Mouse (Mus musculus): ENCODE measurements around the gene Mfsd5.
A peak's percentile ranks its signal among the peaks of the same experiment; 100 is the strongest.

Gene Mfsd5

DNA sequence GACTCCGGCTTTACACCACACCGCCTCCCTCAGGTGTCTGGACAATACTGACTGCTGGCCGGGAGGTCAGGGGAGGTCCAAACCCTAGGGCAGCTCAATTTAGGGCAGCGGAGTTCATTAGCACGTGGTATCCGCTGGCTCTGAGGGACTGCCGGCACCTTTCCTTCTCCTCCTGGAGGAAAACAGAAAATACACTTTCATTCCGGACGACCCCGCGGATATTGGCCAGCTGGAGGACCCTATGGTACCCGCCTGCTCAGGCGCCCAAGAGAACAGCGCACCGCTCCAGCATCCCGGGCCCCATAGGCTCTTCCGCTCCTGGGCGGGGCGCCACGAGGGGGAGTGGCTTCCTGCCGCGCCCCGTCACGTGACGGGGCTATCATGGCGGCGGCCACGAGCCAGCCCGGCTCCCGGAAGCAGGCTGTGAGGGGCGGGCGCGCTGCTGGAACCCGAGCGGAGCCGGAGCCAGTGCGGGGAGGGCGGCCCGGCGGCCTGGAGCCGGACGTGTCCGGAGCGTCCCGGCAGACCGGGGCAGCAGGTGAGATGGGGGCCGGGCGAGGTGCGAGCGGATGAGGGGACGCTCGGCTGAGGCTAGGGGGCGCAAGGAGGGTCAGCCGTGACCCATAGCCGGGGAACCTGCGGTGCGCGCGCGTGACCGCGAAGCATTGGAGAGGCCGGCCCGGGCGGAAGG, at the start of gene Mfsd5:
TSS of gene Mfsd5 (plus strand) at position 363 of the 691 bp plus-strand sequence.
- DNase-seq (ENCODE audit: low spot score in 2 of 2) = peak; percentile 73 to 79

DNA sequence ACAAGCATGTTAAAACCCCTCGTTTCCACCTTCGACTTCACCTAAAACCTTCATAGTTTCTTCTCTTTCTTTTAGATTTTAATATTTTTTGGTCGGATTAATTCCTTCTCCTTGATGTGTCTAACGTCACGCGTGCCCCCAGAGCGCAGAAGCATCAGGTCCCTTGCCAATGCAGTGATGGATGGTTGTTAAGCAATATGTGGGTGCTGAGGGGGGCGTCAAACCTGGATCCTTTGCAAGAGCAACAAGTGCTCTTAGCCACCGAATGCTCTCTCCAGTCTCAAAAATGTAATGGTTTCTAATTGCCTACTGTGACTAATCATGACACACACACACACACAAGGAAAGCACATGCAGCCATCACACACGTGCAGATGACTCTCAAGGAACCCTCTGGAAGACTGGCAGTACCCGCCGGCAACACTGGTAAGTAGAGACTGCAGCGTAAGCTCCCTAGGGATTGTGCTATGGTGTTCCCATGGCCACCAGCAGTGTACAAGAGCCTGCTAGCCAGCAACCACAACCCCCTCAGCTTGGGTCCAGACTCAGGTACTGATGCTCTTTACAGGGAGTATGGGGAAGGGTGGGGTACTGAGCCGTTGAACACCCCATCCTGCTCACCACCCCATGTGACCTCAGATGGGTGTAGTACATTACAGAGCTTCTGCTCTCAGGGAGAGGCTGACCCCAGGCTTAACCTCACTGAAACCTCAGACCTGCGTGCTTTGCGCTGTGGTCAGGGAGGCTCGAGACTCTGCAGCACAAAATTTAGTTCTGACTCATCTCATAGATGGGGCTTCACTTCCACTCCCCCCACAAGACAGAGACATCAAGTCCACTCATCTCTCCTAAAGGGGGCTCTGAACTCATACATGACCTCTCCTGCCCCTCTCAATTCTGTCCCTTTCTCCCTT, 48.6 kb upstream of the Mfsd5 start:
- peak; percentile 71 to 85 for DNase-seq (ENCODE audit: low spot score in 2 of 2)

DNA sequence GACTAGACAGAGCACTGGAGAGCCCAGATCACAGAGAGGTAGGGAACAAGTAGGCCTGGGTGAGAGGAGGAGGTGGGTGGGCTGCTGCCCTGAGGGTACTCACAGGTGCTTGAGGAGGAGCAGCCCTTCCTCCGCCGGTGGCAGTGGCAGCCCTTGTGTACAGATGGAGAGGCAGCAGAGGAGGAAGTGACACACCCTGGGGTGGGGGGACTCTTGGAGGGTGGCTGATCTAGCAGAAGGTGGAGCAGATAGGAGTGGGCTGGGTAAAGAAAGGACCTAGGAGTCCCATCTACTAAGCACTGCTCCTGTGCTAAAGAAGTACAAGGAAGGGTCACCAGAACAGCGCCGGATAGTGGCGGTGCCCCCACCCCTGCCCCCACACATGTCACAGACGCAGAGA, 47.5 kb upstream of the Mfsd5 start, which contains the start of gene Itgb7:
TSS of gene Itgb7 (minus strand) at position 197 of the 400 bp plus-strand sequence.
- peak; percentile 46 to 56 for DNase-seq (ENCODE audit: low spot score in 2 of 2)

- no peak for DNase-seq (ENCODE audit: low spot score in 2 of 2)
Observed at GRCm38 (mm10) chr15:102232764-102233163, 46.5 kb upstream of the Mfsd5 start.

- DNase-seq (ENCODE audit: low spot score in 2 of 2) = peak in 1 of 2 experiments; percentile 53
Observed at GRCm38 (mm10) chr15:102233896-102234295, 45.4 kb upstream of the Mfsd5 start.

DNA sequence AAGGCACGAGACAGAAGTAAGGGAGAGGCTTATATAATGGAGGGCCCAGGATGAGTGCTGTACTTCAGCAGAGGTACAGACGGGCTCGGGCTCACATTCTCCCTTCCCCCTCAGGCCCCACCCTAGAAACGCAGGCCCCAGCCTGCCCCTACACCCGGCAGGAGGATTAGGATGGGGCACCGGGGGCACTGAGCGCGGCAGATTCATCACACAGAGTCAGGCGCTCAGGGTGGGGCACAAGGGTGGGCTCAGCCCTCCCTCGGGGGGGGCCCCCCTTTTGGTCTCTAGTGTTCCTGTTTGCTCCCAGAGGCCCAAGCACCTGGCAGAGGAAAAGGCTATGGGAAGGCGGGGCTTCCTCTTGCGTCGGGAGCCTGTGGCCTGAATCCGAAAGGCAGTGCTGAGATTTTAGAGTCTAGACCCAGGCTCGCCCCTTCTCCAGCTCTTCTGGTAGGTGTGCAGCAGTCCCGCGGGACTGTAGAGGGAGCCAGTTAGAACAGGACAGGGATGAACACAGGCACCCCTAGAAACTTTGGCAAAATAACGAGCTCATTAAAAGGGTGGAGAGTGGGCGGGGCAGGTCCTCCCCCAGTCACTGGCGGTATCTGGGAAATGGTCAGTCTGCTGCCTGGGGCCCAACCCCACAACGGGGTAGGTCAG, 43.8 kb upstream of the Mfsd5 start:
- no peak for DNase-seq (ENCODE audit: low spot score in 2 of 2)

- no peak for DNase-seq (ENCODE audit: low spot score in 2 of 2)
Observed at GRCm38 (mm10) chr15:102238543-102239259, 40.6 kb upstream of the Mfsd5 start.

DNA sequence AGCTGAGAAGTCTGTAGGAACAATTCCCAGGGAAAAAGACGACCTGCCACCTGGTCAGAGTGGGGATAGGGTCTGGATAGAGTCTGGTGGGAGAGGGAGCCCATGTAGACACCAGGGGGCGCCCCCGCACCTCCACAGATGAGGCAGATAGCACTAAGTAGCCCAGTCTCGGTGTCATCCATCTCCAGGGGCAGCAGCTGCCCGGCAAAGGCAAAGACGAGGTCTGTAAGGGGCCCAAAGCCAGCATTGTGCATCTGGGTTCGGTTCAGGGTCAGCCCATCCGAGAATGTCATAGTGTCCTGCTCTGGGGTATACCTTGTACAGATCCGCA, 40.0 kb upstream of the Mfsd5 start:
- peak; percentile 74 to 83 for DNase-seq (ENCODE audit: low spot score in 2 of 2)

DNA sequence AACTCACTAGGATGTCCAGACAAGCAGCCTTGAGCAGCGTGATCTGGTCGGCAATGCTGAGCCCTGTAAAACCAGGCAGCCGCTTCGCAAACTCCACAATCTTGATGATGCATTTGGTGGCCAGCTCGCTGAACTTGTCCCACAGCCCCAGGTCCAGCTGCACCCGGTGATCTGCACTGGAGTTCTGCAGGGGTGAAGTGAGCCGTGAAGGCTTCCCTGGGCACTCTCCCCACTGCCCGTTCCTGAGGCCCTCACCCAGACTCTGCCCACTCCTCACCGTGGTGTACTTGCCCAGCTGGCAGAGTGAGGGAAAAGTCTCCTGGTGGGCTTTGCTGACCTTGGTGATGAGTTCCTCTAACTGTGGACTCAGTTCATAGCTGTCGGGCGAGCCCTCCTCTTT, 39.4 kb upstream of the Mfsd5 start:
- DNase-seq (ENCODE audit: low spot score in 2 of 2) = no peak

GRCm38 (mm10) chr15:102240607-102241006, 38.6 kb upstream of the Mfsd5 start:
- DNase-seq (ENCODE audit: low spot score in 2 of 2) = no peak

DNA sequence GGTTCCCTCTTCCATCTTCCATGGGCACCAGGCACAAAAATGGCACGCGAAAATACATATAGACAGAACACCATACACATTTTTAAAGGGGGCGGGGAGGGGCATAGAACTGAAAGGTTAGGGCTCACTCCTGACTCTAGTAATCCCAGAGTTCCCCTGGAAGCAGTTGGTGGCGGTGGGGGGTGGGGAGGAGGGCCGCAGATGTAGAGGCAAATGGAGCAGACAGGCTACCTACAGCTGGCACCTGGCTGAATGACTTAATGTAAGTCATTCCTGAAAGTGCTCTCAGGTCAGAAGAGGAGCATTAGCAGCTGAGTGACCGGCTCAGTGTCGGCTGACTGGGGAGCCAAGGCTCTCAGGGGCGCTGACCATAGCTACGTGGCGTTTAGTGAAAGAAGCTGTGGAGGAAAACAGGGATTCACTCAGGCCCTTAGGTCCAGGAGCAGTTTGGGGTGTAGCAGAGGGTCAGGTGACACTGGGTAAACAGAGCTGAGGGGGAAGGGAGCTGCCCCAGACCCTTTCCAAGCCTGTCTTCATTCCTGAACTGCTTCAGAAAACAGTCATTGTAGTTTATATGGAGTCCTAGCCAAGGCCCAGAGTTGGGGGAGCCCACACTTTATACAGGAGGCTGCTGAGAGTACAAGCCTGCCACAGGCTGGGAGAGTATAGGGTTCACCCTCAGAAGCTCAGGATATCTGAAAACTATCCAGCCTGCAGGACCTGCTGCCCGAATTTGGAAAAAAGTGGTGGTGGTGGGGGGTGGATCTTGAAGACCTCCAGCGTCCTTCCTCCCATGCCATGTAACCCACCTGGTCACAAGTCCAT, 36.6 kb upstream of the Mfsd5 start:
- DNase-seq (ENCODE audit: low spot score in 2 of 2) = no peak

DNA sequence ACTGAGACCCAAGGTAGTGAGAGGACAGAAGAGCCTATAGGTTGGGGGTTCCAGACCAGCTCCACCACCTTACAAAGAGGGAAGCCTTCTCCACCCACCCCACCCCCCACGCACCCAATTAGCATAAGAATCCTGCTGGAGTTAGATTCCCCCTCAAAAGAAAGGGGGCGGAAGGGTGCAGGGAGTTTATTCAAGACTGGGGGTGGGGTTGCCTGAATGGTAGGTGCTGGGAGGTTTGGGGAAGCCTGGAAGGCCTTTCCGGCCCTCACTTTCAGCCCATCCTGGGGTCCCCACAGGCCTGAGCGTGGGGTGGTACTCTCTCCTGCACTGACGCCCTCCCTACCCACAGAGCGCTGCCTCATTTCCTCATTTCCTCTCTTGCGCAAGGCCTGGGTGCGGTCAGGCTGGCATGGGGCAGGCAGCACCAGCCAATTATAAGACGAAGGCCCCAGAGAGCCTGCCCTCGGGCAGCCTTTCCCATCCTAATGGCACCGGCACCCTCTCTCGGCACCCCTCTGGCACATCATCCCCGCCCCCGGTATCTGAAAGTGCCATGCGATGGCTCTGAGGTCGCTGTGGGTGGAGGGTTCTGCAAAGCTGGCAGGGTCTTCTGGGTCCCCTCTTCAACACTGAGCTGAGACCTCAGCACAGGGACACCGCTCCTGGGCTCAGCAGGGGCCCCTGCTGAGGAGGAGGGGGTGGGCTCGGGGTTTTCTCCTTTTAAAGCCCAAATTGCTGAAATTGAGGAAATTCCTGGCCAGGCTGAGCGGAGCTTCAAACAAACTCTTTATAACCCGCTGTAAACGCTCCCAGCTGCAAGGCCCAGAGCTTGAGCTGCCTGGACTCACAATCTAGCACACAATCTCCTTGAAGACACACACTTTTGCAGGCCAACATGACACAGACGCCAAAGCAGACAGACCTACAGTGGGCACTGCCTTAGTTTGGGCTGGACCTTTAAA, 35.7 kb upstream of the Mfsd5 start:
- peak; percentile 53 to 62 for DNase-seq (ENCODE audit: low spot score in 2 of 2)

- DNase-seq (ENCODE audit: low spot score in 2 of 2) = no peak
Observed at GRCm38 (mm10) chr15:102244306-102245191, 34.7 kb upstream of the Mfsd5 start.

DNA sequence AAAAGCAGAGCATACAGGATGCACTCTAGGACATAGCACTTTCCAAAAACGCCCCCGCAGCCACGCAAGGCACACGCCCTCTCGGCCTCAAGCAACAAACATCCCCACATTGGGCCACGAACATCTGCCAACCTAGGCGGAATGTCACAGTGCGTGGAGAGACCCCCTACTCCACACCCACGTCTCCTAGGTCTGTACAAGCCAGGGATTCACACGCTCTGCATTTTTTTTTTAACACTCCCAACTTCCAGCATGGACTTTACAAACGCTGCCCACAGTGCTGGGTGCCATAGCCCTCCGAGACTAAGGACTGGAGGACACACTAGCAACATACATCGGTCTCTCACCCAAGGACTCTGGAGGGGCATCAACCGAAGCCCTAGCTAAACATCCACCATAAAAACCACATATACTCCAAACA, 33.8 kb upstream of the Mfsd5 start:
- DNase-seq (ENCODE audit: low spot score in 2 of 2) = no peak

DNA sequence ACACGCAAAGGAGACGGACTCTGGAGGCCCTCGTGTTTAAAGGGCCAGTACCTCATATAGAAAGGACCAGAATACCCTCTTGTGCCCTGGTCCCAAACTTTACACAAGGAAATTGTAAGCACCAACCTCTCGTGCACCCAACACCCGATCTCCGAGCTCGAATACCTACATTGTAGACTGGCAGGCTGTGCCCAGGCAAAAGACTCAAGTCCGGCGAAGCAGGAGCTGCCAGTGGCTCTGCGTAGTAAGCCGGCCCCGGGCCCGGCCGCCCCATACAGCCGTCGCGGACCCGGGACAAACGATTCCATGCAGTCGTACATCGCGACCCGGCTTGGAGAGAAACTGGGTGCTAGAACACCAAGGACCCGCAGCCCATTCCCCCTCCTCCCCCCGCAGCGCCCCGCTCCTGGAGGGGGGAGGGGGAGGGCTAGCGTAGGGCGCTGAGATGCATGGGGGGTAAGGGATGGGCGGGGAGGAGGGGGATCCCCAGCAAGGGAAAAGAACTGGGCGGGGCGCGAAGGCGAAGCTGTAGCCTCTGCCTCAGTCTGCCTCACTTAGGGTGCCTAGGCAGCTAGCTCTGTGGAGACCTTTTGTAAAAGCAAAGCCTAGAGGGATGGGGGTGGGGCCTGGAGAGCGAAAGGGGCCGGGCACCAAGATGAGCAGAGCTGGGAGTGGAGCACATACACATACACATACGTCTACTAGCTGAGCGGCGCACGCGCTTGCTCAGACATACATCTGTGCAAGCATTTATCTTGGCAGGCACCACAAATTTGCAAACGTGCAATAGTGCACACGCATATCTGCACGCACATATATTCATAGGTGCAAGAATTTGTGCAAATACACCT, 33.1 kb upstream of the Mfsd5 start:
- peak; percentile 59 to 65 for DNase-seq (ENCODE audit: low spot score in 2 of 2)

DNA sequence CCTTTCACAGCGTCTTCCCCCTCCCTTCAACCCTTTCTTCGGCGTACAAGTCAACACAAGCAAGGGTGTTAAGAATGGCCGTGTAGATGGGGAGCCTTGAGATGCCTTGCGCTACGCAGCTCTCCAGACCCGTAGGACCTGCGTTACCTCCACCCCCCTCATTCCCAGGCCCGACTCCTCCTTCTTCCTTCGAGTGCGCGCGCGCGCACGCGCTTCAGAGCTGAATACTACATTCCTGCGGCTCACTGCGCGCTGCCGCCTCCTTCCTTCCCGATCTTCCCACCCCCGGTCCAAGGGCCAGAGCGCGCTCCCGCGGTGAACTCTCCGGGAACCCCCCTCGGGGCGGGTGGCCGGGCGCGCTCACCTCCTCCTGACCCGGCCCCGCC, 32.4 kb upstream of the Mfsd5 start:
- DNase-seq (ENCODE audit: low spot score in 2 of 2) = peak; percentile 66 to 71

DNA sequence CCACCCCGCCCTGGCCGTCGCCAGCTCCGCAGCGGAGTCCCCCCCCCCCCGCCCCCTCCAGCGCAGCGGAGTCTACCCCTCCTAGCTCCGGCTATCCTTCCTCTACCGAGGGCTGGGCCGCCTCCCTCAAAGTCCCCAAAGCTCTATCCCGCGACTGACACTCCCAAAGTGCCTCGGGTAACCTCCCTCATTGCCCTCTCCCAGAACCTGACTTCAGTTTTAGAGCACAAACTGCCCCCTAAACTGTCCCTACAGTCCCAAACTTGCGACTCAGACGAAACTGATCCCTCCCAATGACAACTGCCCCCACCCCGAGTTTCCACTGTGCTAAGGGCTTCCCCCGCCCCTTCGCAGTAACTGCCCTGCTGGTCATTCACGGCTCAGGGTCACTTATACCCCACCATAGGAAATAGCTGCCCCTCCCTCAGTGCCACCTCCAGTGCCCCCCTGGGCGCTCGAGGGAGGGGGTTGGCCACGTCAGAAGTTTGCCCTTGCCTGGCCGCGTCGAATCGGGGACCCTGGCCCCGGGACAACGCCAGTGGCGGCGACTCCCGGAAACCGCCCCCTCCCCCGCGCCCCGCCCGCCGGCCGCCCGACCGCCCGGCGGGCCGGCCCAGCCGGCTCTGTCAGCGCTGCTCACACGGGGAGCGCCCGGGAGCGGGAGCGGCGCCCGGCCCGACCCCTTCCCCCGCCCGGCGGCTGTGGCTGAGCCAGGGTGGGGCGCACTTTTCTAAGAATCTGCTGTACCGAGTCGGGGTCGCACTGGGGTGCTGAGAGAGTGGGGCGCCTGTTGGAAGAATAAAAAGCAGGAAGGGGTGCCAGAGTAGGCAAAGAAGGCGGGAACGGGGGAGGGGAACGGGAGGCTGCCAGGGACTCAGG, 31.8 kb upstream of the Mfsd5 start:
- DNase-seq (ENCODE audit: low spot score in 2 of 2) = peak; percentile 59 to 76

Measured in natural killer cell, adult 2 months (primary cell).